Mouse (Mus musculus) heart, adult 10 weeks (tissue): Measurements from ENCODE around the gene Stxbp2. TPM values are rescaled to one million over a fixed set of nuclear protein-coding genes. Genes with fewer than 3 reads are reported as not detected.

ENCODE experiments used
- polyA plus RNA-seq: library from polyadenylated mRNA; stranded (reverse); fragments of 350-450 nt; fragmentation: Illumina TruSeq; extraction: RNeasy Lipid Tissue Mini Kit (QIAGEN cat#74804); gene quantifications from one replicate; pipeline ENCODE4 v1.2.3, GENCODE M21; 2014; ENCODE audit warnings: low read depth, low replicate concordance

Stxbp2 gene
- polyA plus RNA-seq, result 9.3 TPM

DNA sequence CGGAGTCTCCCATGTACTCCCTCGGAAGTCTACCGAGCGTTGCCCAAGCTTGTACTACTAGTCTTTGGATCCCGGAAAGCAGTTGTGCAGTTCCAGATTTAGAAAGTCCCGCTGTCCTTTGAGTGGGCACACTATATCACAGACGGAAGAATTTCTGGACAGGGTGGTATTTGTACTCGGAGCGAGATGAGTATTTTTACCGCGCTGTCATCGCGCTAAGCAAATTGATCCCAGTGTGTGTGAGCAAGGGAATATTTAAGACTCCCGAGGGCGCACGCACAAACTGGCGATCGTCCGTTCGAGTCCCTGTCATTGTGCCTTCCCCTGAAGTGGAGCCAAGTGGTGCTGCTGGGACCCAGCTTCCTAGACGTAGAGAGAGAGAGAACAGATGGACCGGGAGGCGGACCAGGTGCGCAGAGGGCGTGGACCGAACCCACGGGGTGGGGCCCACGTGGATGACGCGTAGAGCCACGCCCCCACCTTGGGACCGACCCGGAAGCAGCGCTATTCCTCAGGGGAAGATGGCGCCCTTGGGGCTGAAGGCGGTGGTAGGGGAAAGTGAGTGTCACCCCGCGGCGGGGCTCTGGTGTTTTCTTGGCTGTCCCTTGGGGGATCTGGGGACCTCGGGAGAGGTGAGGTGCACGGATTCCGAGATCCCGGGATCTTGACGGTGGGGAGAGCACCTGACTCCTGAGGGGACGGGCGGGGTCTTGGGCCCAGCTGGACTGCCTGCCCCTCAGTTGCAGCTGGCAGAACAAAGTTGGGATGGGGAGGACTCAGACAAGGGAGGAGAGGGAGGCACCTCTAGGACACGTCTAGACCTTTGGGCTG lies at the start of gene Stxbp2:
Gene Stxbp2 (plus strand): TSS at position 309 of the 831 bp plus-strand sequence.

DNA sequence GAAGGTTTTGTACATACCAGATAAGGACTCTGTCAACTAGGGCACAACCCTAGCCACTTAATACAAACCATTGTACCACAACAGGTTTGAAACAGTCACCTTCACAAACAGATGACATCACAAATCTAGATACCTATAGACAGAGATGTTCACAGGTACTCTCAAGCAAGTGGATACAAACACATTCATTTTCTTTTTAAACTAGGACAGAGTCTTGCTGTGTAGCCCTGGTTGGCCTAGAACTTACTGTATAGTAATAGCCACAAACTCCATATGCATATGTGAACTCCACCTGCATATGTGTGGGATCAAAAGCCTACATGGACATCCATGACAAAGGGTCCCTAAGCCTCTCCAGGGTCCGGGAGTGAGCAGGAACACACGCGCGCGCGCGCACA lies 43.8 kb upstream of the Stxbp2 start, which contains the start of gene Camsap3:
Gene Camsap3 (plus strand): TSS at position 301 of the 398 bp plus-strand sequence.

DNA sequence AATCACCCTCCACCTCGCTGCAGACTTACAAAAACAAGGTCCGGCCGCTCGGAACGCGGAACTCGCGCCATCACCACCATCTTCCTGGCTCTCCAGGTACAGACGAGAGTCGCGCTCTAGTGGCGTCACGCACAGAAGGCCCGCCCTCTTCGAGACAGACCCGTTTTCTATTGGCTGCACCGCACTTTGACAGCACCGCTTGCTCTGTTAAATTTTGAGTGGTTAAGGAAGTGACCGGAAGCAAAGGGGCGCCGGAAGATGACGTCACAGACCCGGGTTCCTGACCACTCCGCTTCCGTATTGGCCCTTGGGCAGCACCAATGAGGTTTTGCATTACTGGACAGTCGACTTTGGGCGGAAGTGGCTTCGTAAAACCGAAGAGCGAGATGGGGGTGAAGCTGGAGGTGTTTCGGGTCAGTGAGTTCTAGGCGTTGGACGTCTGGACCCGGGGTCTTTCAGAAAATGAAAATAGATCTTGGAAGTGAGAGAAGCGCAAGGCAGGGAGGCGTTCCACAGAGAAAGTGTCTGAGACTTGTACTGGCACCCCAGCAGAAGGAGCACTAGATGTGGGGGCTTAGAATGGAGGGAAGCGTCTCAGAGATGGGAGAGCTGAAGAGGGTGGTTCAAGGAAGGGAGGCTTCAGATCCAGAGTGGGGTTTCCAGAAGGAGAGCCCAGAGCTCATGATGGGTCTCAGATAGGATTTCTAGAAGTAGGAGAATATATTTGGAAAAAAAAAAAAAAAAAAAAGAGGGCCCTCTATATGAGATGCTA lies 9.4 kb upstream of the Stxbp2 start, which contains the start of the genes Xab2 and Pet100:
Gene Xab2 (minus strand): TSS at position 118 of the 772 bp plus-strand sequence.
Gene Pet100 (plus strand): TSS at position 350 of the 772 bp plus-strand sequence.

DNA sequence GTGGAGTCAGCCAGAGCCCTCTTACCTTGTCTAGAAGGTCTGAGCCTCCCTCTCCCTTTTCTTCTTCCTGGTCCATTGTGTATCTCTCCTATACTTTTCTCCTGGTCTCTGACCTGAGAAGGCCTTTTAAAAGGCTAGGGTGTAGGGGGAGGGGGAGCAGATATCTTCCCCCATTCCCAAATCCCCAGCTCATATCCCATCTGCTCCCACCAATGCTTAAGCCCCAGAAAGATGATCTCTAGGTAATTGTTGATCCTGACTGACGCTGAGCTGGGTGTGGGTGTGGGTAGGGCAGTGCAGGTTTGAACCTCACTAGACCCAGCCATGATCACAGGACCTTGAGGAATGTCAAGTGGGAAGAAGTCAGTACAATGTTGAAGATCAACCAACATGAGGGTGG lies 5.3 kb upstream of the Stxbp2 start, which contains the start of gene Pcp2:
Gene Pcp2 (minus strand): TSS at position 101 of the 400 bp plus-strand sequence.

DNA sequence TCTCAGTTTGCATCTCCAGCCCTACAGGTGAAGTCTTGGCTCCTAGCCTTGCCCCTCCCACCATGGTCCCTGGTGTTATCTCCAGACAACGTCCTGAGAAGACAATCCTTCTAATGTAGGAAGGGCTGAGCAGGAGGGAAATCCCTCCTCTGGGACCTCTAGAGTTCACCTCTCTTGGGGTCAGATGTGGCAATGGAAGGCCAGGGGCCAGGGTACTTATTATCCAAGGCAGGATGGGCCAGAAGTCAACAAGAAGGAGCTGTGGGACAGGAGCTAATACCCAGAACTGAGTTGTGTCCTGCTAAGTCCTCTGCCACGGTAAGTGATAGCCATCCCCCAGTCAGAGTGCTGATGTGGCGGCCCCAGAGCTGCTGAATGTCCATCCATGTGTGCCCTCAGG lies 24.8 kb downstream of the Stxbp2 start, which contains the start of gene Retn:
Gene Retn (plus strand): TSS at position 245 of the 400 bp plus-strand sequence.

DNA sequence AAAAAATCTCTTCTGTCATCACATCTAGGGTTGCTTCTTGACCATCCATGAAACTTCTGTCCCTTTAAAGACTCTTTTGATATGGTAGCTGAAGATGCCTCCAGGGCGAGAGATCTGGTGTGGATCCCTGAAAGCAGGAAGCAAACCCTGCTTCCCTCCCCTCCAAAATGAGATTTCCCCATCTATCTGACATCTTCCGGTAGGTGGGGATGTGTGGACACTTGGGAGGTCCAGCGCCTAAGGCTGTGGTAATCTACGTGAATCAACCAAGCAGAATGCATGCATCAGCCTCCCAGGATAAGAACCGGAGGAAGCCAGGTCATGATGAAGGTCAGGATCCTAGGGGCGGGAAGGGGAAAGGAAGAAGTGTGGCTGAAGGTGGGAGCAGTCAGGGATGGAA lies 34.8 kb downstream of the Stxbp2 start, which contains the start of gene Mcemp1:
Gene Mcemp1 (plus strand): TSS at position 248 of the 400 bp plus-strand sequence.

DNA sequence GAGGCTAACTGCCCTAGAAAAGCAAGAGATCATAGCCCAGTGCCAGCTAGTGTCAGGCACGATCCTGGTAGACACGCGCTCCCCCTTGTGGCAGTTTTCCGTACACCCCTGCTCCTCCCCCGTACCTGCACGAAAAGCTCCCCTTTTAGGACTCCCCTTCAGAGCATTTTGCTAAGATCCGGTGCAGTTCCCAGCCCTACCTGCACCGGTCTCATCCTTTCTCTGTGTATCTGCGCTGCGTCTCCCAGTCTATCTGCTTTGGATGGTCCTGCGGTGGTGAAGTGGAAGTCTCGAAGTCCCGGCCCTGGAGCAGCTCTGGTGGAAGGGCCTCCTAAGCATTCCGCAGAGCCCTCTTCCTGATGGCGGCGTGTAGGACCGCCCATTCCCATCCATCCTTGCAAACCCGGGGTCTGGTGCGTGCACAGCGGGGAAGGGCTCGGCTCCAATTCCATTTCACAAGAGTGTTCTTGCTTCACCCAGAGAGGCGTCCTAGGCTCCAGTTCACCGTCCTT lies 41.3 kb downstream of the Stxbp2 start, which contains the start of gene Fcor:
Gene Fcor (minus strand): TSS at position 383 of the 512 bp plus-strand sequence.

DNA sequence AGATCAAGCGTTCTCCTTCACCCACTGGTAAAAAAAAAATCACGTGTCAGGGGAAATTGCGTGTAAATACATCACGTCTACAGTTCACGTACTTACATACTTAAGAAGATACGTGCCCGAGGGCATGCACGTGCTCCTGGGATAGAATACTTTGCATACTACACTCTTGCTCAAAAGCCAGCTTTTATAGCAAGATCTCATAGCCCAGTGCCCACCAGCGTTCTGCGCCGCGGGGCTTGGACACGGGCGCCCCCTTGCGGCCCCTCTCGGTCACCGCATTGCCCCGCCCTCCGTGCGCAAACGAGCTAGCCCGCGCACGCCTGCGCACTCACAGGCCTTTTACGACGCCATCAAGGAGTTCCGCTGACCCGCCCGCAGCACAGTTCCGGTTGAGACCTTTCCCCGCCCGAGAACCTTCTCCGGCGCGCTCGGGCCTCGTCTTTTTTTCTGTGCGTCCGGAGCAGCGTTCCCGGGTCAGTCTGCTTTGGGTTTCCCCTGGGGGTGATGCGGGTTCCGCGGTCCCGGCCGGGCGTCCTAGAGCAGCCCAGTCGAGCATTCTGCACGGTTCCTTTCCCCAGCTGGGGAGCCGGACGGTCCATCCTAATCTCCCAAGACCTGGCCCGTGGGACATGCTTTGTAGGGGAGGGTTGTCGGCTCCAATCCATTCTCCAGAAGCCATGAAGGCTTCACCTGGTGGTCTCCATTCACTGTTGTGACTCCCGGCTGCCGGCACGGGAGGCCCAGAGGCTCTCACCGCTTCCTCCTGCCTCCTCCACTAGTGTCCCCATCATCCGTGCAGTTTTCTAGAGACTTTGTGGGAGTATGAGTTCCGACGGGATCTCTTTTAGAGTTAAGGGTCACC lies 45.6 kb downstream of the Stxbp2 start, which contains the start of gene Trappc5:
Gene Trappc5 (plus strand): TSS at position 169 of the 862 bp plus-strand sequence.

Other genes with a start within 250 kb of the Stxbp2 start
- gene Arhgef18, start 237.9 kb upstream of the Stxbp2 start, polyA plus RNA-seq, result 10.9 TPM
- gene Pex11g, start 163.3 kb upstream of the Stxbp2 start, polyA plus RNA-seq, result 3.0 TPM
- not detected for gene Tex45, start 160.1 kb upstream of the Stxbp2 start, polyA plus RNA-seq
- gene Zfp358, start 137.8 kb upstream of the Stxbp2 start, polyA plus RNA-seq, result 28.6 TPM
- gene Mcoln1, start 130.5 kb upstream of the Stxbp2 start, polyA plus RNA-seq, result 39.1 TPM
- 19.1 TPM for gene Pnpla6, start 115.6 kb upstream of the Stxbp2 start, polyA plus RNA-seq
- gene C330021F23Rik, start 63.0 kb upstream of the Stxbp2 start, polyA plus RNA-seq, result not detected
- gene Camsap3, start 43.7 kb upstream of the Stxbp2 start, polyA plus RNA-seq, result 1.6 TPM
- gene Xab2, start 9.6 kb upstream of the Stxbp2 start, polyA plus RNA-seq, result 16.1 TPM
- gene Pet100, start 9.4 kb upstream of the Stxbp2 start, polyA plus RNA-seq, result 38.0 TPM
- not detected for gene Pcp2, start 5.4 kb upstream of the Stxbp2 start, polyA plus RNA-seq
- 5.4 TPM for gene Retn, start 24.8 kb downstream of the Stxbp2 start, polyA plus RNA-seq
- gene Mcemp1, start 34.8 kb downstream of the Stxbp2 start, polyA plus RNA-seq, result not detected
- 5.2 TPM for gene Fcor, start 41.4 kb downstream of the Stxbp2 start, polyA plus RNA-seq
- 24.2 TPM for gene Trappc5, start 45.3 kb downstream of the Stxbp2 start, polyA plus RNA-seq
- 0.73 TPM for gene Fcer2a, start 63.2 kb downstream of the Stxbp2 start, polyA plus RNA-seq
- 0.99 TPM for gene Clec4g, start 89.7 kb downstream of the Stxbp2 start, polyA plus RNA-seq
- 0.76 TPM for gene Cd209a, start 118.0 kb downstream of the Stxbp2 start, polyA plus RNA-seq
- not detected for gene Cd209e, start 223.4 kb downstream of the Stxbp2 start, polyA plus RNA-seq
- not detected for gene Cd209d, start 247.6 kb downstream of the Stxbp2 start, polyA plus RNA-seq